Mouse (Mus musculus): Measurements from ENCODE around the gene Dnajb11. TPM values are rescaled to one million over a fixed set of nuclear protein-coding genes. Genes with fewer than 3 reads are reported as not detected.

Gene Dnajb11
- total RNA-seq, 2 experiments from 2014 or later: 67.1 to 67.8 TPM

- DNase-seq (ENCODE audit: low spot score in 2 of 2): no peak
These were observed 22.4 kb downstream of the Dnajb11 start for GRCm38 (mm10) chr16:22879945-22880595.

- no peak for DNase-seq (ENCODE audit: low spot score in 2 of 2)
These were observed 23.3 kb downstream of the Dnajb11 start for GRCm38 (mm10) chr16:22880900-22881299.

- no peak for DNase-seq (ENCODE audit: low spot score in 2 of 2)
These were observed 23.8 kb downstream of the Dnajb11 start for GRCm38 (mm10) chr16:22881487-22881886.

GRCm38 (mm10) chr16:22883441-22883840 lies 25.8 kb downstream of the Dnajb11 start:
- no peak for DNase-seq (ENCODE audit: low spot score in 2 of 2)

DNA sequence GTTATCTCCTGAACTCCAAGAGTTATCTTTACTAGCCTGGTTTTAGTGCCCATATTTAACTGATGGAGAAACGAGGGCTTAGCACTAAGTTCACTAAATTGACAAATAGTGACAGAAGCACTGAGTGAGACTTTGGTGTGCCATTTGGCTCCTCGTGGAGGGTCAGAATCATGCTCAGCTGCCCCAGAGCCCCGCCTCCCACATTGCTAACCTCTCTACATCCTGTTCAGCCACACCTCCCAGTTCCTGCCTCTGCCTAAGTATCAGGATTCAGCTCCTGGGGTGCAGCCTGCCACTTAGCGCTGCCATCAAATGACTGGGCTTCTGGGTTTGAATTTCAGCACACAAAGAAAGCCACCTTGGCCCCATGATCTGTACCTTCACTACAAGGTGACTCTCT lies 27.7 kb downstream of the Dnajb11 start:
- no peak for DNase-seq (ENCODE audit: low spot score in 2 of 2)

- no peak for DNase-seq (ENCODE audit: low spot score in 2 of 2)
These were observed 29.1 kb downstream of the Dnajb11 start for GRCm38 (mm10) chr16:22886726-22887125.

DNA sequence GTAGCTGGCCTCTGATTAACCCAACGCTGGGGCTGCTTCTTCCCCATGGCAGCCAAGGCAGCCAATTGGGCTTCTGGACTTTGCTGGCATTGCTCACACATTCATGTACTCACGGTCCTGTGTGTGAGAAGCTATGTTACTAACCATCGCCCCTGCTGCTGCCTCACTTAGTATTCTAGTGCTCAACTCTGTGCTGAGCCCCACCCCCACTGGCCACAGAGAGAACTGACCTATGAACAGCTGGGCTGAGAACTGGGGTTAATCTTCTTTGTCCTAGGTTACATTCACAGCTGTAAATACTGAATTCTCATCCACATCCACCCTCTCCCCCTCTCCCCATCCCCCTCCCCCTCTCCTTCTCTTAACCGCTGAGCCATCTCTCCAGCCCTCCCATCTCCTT lies 31.2 kb downstream of the Dnajb11 start:
- DNase-seq (ENCODE audit: low spot score in 2 of 2): no peak

GRCm38 (mm10) chr16:22889716-22890115 lies 32.1 kb downstream of the Dnajb11 start:
- no peak for DNase-seq (ENCODE audit: low spot score in 2 of 2)

DNA sequence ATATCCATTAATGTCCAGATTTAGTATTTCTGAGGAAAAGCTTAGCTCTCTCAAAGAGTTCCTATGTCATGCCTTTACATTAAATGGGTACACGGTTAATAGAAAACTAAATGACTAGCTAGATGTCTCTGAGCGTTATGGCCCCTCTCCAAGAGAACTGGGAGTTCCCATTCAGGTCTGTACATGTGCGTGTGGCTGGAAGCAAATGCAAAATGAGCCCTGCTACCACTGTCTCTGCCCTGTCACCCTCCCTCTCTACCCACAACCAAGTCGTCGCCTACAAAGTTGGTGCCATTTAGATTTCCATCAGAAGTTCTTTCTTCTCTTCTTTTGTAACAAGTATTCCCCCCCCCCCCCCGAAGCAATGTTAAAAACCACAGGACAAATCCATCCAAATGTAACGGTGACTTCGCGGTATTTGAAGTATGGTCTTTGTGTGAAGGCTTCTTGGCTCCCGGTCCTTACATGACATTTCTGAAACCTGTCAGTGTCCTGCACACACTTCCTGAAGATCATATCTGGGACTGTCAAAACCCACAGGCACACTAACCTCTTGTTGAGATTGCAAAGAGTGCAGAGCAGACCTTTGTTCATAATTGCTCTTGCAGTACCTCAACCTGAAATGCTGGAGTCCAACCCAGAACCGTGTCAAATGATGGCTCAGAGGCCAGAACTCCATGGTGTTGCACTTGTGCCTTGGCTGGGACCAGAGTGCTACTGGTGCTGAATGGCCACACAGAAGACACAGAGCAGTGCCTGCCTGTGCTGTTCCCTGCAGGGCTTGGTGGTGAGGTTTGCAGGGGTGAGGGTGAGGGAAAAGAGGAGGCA lies 33.3 kb downstream of the Dnajb11 start, which contains the start of gene Ahsg:
TSS of gene Ahsg (plus strand) at position 595 of the 828 bp plus-strand sequence.
- no peak for DNase-seq (ENCODE audit: low spot score in 2 of 2)

- DNase-seq (ENCODE audit: low spot score in 2 of 2): no peak
These were observed 34.1 kb downstream of the Dnajb11 start for GRCm38 (mm10) chr16:22891733-22892154.

DNA sequence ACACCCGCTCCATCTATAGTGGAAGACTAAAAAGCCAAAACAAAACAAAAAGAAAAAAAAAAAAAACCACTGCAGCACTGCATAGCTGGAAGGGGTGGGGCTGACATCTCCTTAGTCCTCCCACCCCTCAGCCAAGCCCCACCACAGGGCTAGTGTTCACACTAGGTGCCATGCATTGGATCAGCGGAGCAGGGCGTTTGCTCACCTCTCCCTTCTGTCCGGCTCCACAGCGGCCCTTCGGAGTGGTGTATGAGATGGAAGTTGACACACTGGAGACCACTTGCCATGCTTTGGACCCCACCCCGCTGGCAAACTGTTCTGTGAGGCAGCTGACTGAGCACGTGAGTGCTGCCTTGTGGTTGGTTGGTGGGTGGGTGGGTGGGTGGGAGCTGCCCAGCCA lies 36.5 kb downstream of the Dnajb11 start:
- DNase-seq (ENCODE audit: low spot score in 2 of 2): no peak

GRCm38 (mm10) chr16:22896618-22897017 lies 39.0 kb downstream of the Dnajb11 start:
- no peak for DNase-seq (ENCODE audit: low spot score in 2 of 2)

GRCm38 (mm10) chr16:22899346-22899745 lies 41.7 kb downstream of the Dnajb11 start:
- DNase-seq (ENCODE audit: low spot score in 2 of 2): no peak

DNA sequence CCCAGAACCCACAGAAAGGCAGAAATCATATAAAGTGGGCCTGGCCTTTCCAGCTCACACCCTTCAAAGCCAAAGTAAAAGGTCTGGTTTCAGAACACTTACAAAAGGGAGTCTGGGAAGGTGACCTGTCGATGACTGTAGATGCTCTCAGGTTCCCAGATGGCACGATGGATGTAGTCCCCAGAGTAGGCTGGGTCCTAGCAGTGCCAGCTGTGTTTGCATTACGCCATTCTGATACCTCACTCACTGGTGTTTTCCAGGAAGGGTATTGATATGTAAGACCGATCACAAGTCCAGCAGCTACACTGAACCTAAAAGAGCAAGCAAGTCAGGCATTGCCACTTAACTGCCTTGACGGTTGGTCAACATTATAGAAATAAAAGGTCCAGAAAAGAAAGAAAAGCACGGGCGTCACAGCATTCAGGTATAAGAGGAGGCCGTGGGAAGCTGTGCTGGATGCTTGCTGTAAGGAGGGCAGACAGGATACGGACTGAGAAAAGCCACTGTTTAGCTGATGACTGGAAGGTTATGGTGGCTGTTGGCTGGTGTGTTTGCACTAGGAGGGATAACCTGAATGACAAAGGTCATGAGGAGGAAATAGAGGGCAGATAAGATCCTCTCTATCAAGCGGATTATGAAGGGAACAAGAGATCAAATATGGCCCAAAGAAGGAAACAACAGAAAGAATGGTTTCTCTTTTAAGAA lies 42.4 kb downstream of the Dnajb11 start:
- no peak for DNase-seq (ENCODE audit: low spot score in 2 of 2)

DNA sequence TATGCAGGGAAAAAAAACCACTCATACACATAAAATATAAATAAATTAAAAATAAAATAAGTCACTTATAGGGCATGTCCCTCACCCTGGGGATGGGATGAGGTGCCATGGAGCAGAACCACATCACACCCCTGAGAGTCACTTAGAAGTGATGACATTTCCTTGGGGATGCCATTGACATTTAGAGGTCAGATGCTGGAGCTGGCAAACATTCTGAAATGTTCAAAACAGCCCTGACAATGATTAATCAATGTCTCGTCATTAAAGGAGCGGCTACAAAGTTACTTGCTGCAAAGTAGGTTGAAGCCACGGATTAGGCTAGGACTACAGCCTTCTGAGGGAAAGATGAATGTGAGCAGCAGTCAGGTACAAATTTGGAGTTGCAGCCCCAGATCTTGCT lies 43.7 kb downstream of the Dnajb11 start:
- DNase-seq (ENCODE audit: low spot score in 2 of 2): no peak

DNA sequence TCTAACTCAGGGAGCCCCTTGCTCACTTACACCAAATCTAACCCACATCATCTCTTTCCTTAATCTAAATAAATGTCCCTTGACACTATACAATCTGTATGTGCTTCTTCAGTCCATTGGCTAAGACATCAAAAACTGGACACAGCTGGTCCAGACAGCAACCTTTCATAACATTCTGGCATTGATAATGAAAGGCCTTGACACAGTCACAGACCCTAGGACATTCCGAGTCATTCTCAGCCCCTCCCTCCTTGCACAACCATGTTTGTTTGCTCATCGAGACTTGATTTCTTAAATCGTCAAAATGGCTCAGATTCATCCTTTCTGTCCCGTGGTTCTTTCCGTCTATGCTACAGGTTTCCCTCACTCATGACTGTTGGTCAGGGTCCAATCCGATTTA lies 51.6 kb downstream of the Dnajb11 start:
- DNase-seq (ENCODE audit: low spot score in 2 of 2): no peak

- DNase-seq (ENCODE audit: low spot score in 2 of 2): peak; percentile 12 to 17
These were observed 54.3 kb downstream of the Dnajb11 start for GRCm38 (mm10) chr16:22911986-22912385.

- DNase-seq (ENCODE audit: low spot score in 2 of 2): no peak
These were observed 55.2 kb downstream of the Dnajb11 start for GRCm38 (mm10) chr16:22912886-22913285.

GRCm38 (mm10) chr16:22914276-22914675 lies 56.6 kb downstream of the Dnajb11 start:
- DNase-seq (ENCODE audit: low spot score in 2 of 2): no peak

DNA sequence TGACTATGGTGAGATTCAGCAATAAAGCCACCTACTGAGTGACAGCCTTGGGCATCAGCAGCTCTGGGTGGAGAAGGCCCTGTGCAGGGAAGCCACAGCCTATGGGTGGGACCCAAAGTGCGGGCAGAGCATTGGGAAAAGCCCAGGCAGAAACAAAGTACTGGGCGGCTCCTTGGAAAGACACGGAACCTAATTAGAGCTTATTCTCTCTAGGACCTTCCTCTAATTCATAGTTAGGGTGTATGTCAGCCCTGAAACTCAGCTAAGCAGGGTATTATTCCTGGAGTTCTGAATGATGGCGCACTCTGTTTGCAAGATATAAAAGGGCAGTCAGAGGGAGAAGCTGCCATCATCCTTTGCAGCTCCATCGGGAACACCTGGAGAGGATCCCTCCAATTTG lies 60.4 kb downstream of the Dnajb11 start, which contains the start of gene Fetub:
TSS of gene Fetub (plus strand) at position 301 of the 400 bp plus-strand sequence.
- DNase-seq (ENCODE audit: low spot score in 2 of 2): no peak

- no peak for DNase-seq (ENCODE audit: low spot score in 2 of 2)
These were observed 61.1 kb downstream of the Dnajb11 start for GRCm38 (mm10) chr16:22918664-22919312.

All from left cerebral cortex, adult 18-20 months (tissue).